Comparison of ENCODE assay signal across 12 mouse cellular contexts in the genomic region with DNA sequence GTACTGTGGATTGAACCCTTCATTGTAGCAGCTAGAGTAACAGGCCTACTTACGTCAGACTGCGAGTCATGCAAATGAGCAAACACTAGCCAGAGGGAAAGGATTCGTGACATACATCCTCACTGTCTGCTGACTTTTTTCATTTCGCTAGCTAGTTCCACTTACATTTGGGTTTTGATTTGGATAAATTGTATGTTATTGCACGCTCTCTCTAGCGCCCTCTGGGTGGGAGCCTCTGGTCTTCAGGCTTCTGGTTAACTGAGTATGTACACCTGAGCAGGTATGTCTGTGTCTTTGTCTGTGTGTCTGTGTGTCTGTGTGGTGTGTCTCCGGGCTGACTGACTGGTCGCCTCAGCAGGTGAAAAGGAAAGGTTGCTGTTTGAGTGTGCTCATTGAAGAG. TPM values are rescaled to one million over a fixed set of nuclear protein-coding genes. Genes with fewer than 3 reads are reported as not detected.
A peak's percentile ranks its signal among the peaks of the same experiment; 100 is the strongest.
DNase-seq lines count a peak whose midpoint lies in the region; ATAC-seq and TF ChIP-seq lines count a peak whose summit lies in the region.
"Had no signal": no experiment of that assay in that cellular context is flagged by ENCODE, and none has a peak within 500 bp of the region (broad histone marks: within the 10 kb centered on the region; RNA-seq: fewer than 3 reads in every experiment).

No protein-coding gene starts in this region.

- no peaks in the 10 kb centered on the region for H3K4me1 ChIP-seq in embryonic facial prominence, embryonic 11.5 days (ENCODE audit: control insufficient read depth, insufficient read depth, low read length)
- no peaks in the 10 kb centered on the region for H3K4me1 ChIP-seq in embryonic facial prominence, embryonic 10.5 days
- H3K4me1 ChIP-seq in limb, embryonic 11.5 days (ENCODE audit: control insufficient read depth, insufficient read depth, low read length), result no peaks in the 10 kb centered on the region
- no peaks in the 10 kb centered on the region for H3K4me1 ChIP-seq in limb, embryonic 10.5 days
- H3K4me1 ChIP-seq: forebrain, embryonic 15.5 days; limb, embryonic 12.5 days had no signal

- no peaks in the 10 kb centered on the region for H3K27me3 ChIP-seq in embryonic facial prominence, embryonic 11.5 days (ENCODE audit: control insufficient read depth, insufficient read depth, low read length)
- H3K27me3 ChIP-seq in embryonic facial prominence, embryonic 10.5 days (replicated peaks; ENCODE audit: low read depth, poor library complexity, severe bottlenecking), result no peaks in the 10 kb centered on the region
- no peaks in the 10 kb centered on the region for H3K27me3 ChIP-seq in limb, embryonic 11.5 days (ENCODE audit: control insufficient read depth, insufficient read depth, low read length)
- no peaks in the 10 kb centered on the region for H3K27me3 ChIP-seq in limb, embryonic 10.5 days (ENCODE audit: low read depth, poor library complexity, severe bottlenecking)
- H3K27me3 ChIP-seq: forebrain, embryonic 15.5 days; limb, embryonic 12.5 days had no signal

- no peak for TF ChIP-seq POLR2A in brain, embryonic 14.5 days (IDR thresholded peaks at IDR 0.05; ENCODE audit: borderline replicate concordance, extremely low read depth, insufficient read depth, insufficient read length, poor library complexity, severe bottlenecking)

- H3K4me2 ChIP-seq in embryonic facial prominence, embryonic 11.5 days (ENCODE audit: low read depth, low read length), result no peak overlapping the region
- H3K4me2 ChIP-seq in limb, embryonic 11.5 days (ENCODE audit: low read depth, severe bottlenecking), result no peak overlapping the region
- H3K4me2 ChIP-seq: forebrain, embryonic 15.5 days; hindbrain, embryonic 14.5 days; limb, embryonic 12.5 days had no signal

- no peak overlapping the region for H3K27ac ChIP-seq in embryonic facial prominence, embryonic 11.5 days (replicated peaks; ENCODE audit: low read depth, low read length)
- no peak overlapping the region for H3K27ac ChIP-seq in embryonic facial prominence, embryonic 10.5 days (replicated peaks)
- no peak overlapping the region for H3K27ac ChIP-seq in limb, embryonic 11.5 days (replicated peaks; ENCODE audit: low read depth, low read length)
- no peak overlapping the region for H3K27ac ChIP-seq in limb, embryonic 10.5 days
- H3K27ac ChIP-seq: forebrain, embryonic 15.5 days; hindbrain, embryonic 14.5 days; limb, embryonic 12.5 days had no signal

- no peak for ATAC-seq in embryonic facial prominence, embryonic 11.5 days (replicated peaks; ENCODE audit: insufficient number of reproducible peaks, low FRiP score, low TSS enrichment, low read depth)
- ATAC-seq in limb, embryonic 11.5 days (ENCODE audit: insufficient number of reproducible peaks, low FRiP score, low TSS enrichment, low read depth), result no peak
- ATAC-seq: activated CD4-positive, CD25-positive, alpha-beta regulatory T cell, adult 4 months; forebrain, embryonic 15.5 days had no signal

- peak; percentile 37; the same call in 1 of the 2 replicates for TF ChIP-seq CTCF in brain, embryonic 14.5 days (IDR thresholded peaks at IDR 0.05; ENCODE audit: borderline replicate concordance, extremely low read depth, insufficient read depth, insufficient read length)

- H3K4me3 ChIP-seq in embryonic facial prominence, embryonic 11.5 days (ENCODE audit: low read depth, low read length), result no peak overlapping the region
- H3K4me3 ChIP-seq in embryonic facial prominence, embryonic 10.5 days, result no peak overlapping the region
- no peak overlapping the region for H3K4me3 ChIP-seq in limb, embryonic 11.5 days (ENCODE audit: low read depth, low read length)
- no peak overlapping the region for H3K4me3 ChIP-seq in limb, embryonic 10.5 days
- H3K4me3 ChIP-seq: forebrain, embryonic 15.5 days; limb, embryonic 12.5 days had no signal

- H3K9ac ChIP-seq in embryonic facial prominence, embryonic 11.5 days (replicated peaks; ENCODE audit: low read length), result no peak overlapping the region
- H3K9ac ChIP-seq in limb, embryonic 11.5 days (ENCODE audit: low read length), result no peak overlapping the region
- H3K9ac ChIP-seq: forebrain, embryonic 15.5 days; hindbrain, embryonic 14.5 days; limb, embryonic 12.5 days had no signal

- H3K9me3 ChIP-seq in embryonic facial prominence, embryonic 11.5 days (replicated peaks; ENCODE audit: control insufficient read depth, low read length), result no peaks in the 10 kb centered on the region
- H3K9me3 ChIP-seq in embryonic facial prominence, embryonic 10.5 days, result no peaks in the 10 kb centered on the region
- no peaks in the 10 kb centered on the region for H3K9me3 ChIP-seq in limb, embryonic 11.5 days (ENCODE audit: control insufficient read depth, low read length)
- no peaks in the 10 kb centered on the region for H3K9me3 ChIP-seq in limb, embryonic 10.5 days (replicated peaks)
- H3K9me3 ChIP-seq: forebrain, embryonic 15.5 days; limb, embryonic 12.5 days had no signal

- peaks cover 3% of the 10 kb centered on the region for H3K36me3 ChIP-seq in embryonic facial prominence, embryonic 11.5 days (replicated peaks; ENCODE audit: control insufficient read depth, insufficient read depth, low read depth, low read length)
- peaks cover 94% of the 10 kb centered on the region for H3K36me3 ChIP-seq in embryonic facial prominence, embryonic 10.5 days (replicated peaks)
- H3K36me3 ChIP-seq in limb, embryonic 11.5 days (ENCODE audit: control insufficient read depth, insufficient read depth, low read length), result peaks cover 10% of the 10 kb centered on the region; the same call in 1 of the 2 replicates
- H3K36me3 ChIP-seq in limb, embryonic 10.5 days, result peaks cover 93% of the 10 kb centered on the region

- DNase-seq in embryonic facial prominence, embryonic 11.5 days (ENCODE audit: low spot score), result peak; percentile 9
- DNase-seq in embryonic facial prominence, embryonic 10.5 days (ENCODE audit: low spot score), result no peak
- peak; percentile 38 for DNase-seq in limb, embryonic 11.5 days (ENCODE audit: low spot score)
- no peak for DNase-seq in limb, embryonic 10.5 days (ENCODE audit: low spot score)
- DNase-seq in 416B (ENCODE audit: low read depth), result peak; percentile 12
- no peak for DNase-seq in brain, embryonic 14.5 days (ENCODE audit: low read depth)
- no peak for DNase-seq in urinary bladder, adult 18-20 months (ENCODE audit: low spot score in 2 of 2)
- no peak for DNase-seq in heart, adult 11 months

- WGBS in embryonic facial prominence, embryonic 11.5 days, result 87% methylated on average over 8 of the region's 8 CpGs
- 81% methylated on average over 8 of the region's 8 CpGs for WGBS in embryonic facial prominence, embryonic 10.5 days
- WGBS in limb, embryonic 11.5 days, result 84% methylated on average over 8 of the region's 8 CpGs
- 86% methylated on average over 8 of the region's 8 CpGs for WGBS in limb, embryonic 10.5 days

RNA-seq across cellular contexts. Expression of a gene that starts 40.2 kb away (rescaled TPM):
- polyA plus RNA-seq in embryonic facial prominence, embryonic 11.5 days (2014; fragmentation: Nextera tagmentation; extraction: Ambion mirVana), result 282 and 305 TPM in 2 replicates
- polyA plus RNA-seq in embryonic facial prominence, embryonic 10.5 days (2016; fragmentation: Nextera tagmentation; extraction: Ambion mirVana), result 223 and 229 TPM in 2 replicates
- polyA plus RNA-seq in limb, embryonic 11.5 days (2014; fragmentation: Nextera tagmentation; extraction: Ambion mirVana), result 266 and 287 TPM in 2 replicates
- 221 and 232 TPM in 2 replicates for polyA plus RNA-seq in limb, embryonic 10.5 days (2016; fragmentation: Nextera tagmentation; extraction: Ambion mirVana)
- polyA plus RNA-seq in brain, embryonic 14.5 days (2012; rRNA removed), result 112 and 132 TPM in 2 replicates

Comparison
In these comparisons a context has a peak if more than half of its experiments do, and no peak if none do; other contexts are left out.
1. DNase-seq: peak in embryonic facial prominence, embryonic 11.5 days (single experiment), limb, embryonic 11.5 days (single experiment) and 416B (single experiment); none in embryonic facial prominence, embryonic 10.5 days (single experiment), limb, embryonic 10.5 days (single experiment), brain, embryonic 14.5 days (single experiment), urinary bladder, adult 18-20 months (0 of 2) and heart, adult 11 months (single experiment).